Mouse (Mus musculus): ENCODE measurements around the gene Kctd2.

DNA sequence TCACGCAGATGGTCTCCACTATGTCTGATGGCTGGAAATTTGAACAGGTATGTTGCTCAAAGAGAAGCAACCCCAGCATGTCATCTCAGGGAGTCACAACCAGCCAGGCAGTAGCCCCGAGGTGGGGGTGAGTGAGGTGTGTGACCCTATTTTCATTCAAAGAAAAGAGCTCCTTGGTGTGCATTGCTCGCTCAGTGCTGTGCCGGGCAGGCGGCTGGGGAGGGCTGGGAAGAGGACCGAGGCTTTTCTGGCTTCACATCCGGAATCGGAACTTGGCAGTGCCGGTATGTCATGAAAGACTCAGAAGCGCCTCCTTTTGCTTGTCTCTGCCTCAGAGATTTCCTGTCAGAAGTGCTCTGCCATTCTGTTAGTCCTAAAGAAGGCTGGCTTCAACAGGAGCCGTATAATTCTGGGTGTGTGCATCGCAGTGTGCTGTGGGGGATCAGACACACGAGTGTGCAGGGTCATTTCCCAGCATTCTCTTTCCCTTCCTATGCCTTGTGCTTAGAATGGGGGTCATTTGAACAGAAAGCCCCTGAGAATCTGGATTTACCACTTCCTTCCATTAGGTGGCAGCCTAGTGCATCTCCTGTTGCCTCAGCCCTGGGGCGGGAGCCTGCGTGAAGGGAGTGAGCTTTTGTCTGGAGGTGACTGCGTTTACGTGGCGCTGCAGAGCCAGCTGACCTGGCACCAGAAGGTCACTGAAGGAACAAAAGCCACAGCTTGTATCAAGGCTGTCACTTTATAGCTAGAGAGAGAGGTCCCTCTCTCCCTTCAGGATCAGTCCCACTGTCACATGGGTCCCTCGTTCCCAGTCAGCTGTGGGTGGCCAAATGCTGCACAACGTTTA lies 7.8 kb downstream of the Kctd2 start:
- peak; percentile 87 for TF ChIP-seq CTCF (IDR thresholded peaks at IDR 0.05; ENCODE audit: low read depth)
- no peak for TF ChIP-seq EP300 (IDR thresholded peaks at IDR 0.05; ENCODE audit: low read depth)

Data from liver, postnatal 0 days (tissue).